Mouse (Mus musculus) bone marrow macrophage, adult 2 months (primary cell): ENCODE results near the gene Rnls.

Experiments used
- CTCF ChIP-seq: IDR thresholded peaks from 2 replicates; pipeline ENCODE4 v1.5.1; 2012; ENCODE audit warnings: low read depth, mild to moderate bottlenecking, low read length, moderate library complexity
- POLR2A ChIP-seq: IDR thresholded peaks from 2 replicates; pipeline ENCODE4 v1.6.1; 2012; ENCODE audit warnings: mild to moderate bottlenecking, low read depth, low read length, borderline replicate concordance

DNA sequence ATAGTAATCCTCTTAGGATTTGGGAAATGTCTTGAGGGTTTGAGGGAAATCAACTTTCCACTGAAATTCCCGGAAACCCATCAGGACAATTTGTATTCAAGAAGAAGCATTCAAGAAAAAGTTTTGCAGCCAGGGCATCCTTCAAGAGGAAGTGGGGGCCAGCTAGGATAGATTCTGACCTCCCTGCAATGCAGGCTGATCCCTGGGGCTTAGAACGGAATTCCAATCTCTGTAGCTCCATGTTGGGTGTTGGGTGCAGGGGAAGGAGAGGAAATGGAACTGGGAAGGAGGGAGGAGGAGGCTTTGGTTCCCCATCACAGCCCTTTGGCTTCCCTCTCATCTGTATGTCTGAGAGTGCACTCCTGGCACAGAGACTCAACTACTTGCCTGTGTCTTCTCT lies 303.2 kb downstream of the Rnls start:
- TF ChIP-seq POLR2A (no peak), CTCF (no peak)
